Mouse (Mus musculus) thymus, adult 2 months (tissue): ENCODE data around the gene 9530077C05Rik. TPM values are rescaled to one million over a fixed set of nuclear protein-coding genes. Genes with fewer than 3 reads are reported as not detected.

Source experiments
- DNase-seq: peaks from one replicate; pipeline ENCODE4 v3.0.0; 2021
- H3K27ac ChIP-seq: fragments of 200-500 bp; 2 replicates; pipeline ENCODE4 v1.5.1; 2012; ENCODE audit warnings: low read length, control low read depth; ENCODE audit not compliant: control insufficient read depth, insufficient read depth
- H3K27me3 ChIP-seq: fragments of 200-500 bp; 2 replicates; pipeline ENCODE4 v1.6.1; 2012; ENCODE audit warnings: mild to moderate bottlenecking, low read length, moderate library complexity, mixed read lengths; ENCODE audit not compliant: control insufficient read depth, insufficient read depth
- H3K36me3 ChIP-seq: fragments of 200-500 bp; 2 replicates; pipeline ENCODE4 v1.6.1; 2012; ENCODE audit warnings: mild to moderate bottlenecking, low read length, moderate library complexity; ENCODE audit not compliant: control insufficient read depth, insufficient read depth
- H3K4me1 ChIP-seq: fragments of 200-500 bp; replicated peaks from 2 replicates; pipeline ENCODE4 v1.6.1; 2012; ENCODE audit warnings: low read length; ENCODE audit not compliant: control insufficient read depth, insufficient read depth
- H3K4me3 ChIP-seq: fragments of 200-500 bp; 2 replicates; pipeline ENCODE4 v1.5.1; 2012; ENCODE audit warnings: mild to moderate bottlenecking, low read length, control low read depth, moderate library complexity; ENCODE audit not compliant: control insufficient read depth, insufficient read depth
- CTCF ChIP-seq: fragments of 200-500 bp; IDR thresholded peaks from 2 replicates; pipeline ENCODE4 v1.5.1; 2012; ENCODE audit warnings: mild to moderate bottlenecking, control low read depth, low read length, moderate library complexity, borderline replicate concordance; ENCODE audit not compliant: control insufficient read depth, poor library complexity, insufficient read depth; ENCODE audit errors: extremely low read depth
- POLR2A ChIP-seq: fragments of 200-500 bp; IDR thresholded peaks from 2 replicates; pipeline ENCODE4 v1.6.1; 2012; ENCODE audit warnings: mild to moderate bottlenecking, low read length, control low read depth, moderate library complexity; ENCODE audit not compliant: control insufficient read depth, poor library complexity, insufficient read depth; ENCODE audit errors: extremely low read depth
- WGBS: fragments of 180-500 bp; shearing (Covaris S2); methylation state at CpG from one replicate; pipeline ENCODE4 v1.1.7; 2018; 5-methylcytosine and 5-hydroxymethylcytosine counted together
- polyA plus RNA-seq: library from polyadenylated mRNA; depleted of rRNA; stranded (reverse); fragments of >200 nt; gene quantifications from 2 replicates; pipeline ENCODE4 v1.2.3, GENCODE M21; 2012

9530077C05Rik gene
- polyA plus RNA-seq, 1 experiment: 2.1 TPM

DNA sequence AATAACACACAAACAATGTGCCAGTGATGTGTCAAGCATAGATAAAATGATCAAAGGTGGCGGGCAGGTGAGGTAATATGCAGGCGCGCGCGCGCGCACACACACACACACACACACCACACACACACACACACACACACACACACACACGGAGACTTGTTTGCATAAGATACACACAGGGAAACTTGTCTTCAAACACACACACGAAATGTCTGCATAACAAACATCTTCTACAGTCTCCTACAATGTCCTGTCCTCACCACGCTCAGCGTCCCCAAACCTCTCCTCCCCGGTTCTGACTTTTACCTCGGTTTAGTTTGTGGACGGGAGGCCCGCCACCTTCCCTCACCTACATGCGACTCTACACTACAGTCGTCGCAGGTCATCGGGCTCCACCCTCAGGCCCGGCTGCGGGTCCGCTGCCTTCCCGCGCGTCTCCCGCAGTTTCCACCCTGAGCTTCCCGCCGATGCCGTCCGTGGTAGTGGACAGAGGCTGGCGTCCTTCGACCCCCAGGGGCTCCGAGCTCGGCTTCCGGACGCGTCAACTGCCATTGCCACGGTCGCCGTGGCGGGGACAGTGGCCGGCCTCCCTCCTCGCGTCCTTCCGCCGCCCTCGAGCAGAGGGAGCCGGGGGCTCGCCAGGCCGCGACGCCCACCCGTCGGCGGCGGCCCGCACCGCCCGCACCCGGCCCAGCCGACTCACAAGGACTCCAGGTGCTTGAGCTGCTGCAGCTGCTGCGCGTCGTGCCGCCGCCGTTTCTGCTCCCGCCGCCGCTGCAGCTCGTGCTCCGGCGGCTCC is 56.3 kb downstream of the 9530077C05Rik start:
- no peaks in the 10 kb centered on the region for H3K36me3 ChIP-seq
- TF ChIP-seq POLR2A (no peak), CTCF (0 out of 2 replicates have a peak, but pooled peaks have one; percentile 23)
- peak overlapping the region; percentile 55 for H3K27ac ChIP-seq
- H3K4me3 ChIP-seq: peak overlapping the region; percentile 95
- WGBS: under 1% methylated on average over 71 of the region's 73 CpGs
- DNase-seq: peak; percentile 65
- no peaks in the 10 kb centered on the region for H3K4me1 ChIP-seq
- no peaks in the 10 kb centered on the region for H3K27me3 ChIP-seq

DNA sequence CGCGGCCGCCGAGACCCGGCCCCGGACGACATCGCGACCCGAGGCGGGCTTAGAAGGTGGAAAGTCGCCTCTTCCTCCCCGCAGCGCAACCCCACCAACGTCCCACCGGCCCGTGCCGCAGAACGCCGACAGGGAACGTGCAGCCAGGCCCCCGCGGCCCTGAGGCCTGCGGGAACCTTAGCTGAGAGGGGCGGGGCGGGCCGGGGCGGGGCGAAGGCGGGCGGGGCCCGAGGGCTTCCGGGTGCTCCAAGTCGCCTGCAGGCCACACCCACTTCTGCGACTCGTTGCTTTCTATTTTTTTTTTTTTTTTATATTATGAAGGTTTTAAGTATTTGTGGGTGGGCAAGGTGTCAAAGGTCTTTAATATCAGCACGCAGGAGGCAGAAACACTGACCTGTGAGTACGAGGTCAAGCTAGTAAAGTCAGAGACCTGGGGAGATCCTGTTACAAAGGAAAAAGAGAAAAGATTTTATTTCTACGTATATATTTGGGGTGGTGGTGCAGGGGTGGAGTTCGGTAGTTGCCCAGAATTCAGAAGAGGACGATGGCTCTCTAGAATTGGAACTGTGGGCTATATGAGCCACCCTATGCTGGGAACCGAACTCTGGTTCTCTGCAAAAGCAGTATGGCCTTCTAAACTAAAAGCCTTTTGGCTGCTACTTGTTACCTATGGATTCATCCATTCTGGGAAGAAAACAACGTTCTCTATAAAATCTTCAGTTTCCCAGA is 57.0 kb downstream of the 9530077C05Rik start:
- Histone ChIP-seq H3K36me3 (no peaks in the 10 kb centered on the region), H3K27ac (peak overlapping the region; percentile 55), H3K27me3 (no peaks in the 10 kb centered on the region), H3K4me1 (no peaks in the 10 kb centered on the region), H3K4me3 (peak overlapping the region; percentile 95)
- TF ChIP-seq CTCF (0 out of 2 replicates have a peak, but pooled peaks have one; percentile 12), POLR2A (peak; percentile 95)
- no peak for DNase-seq
- WGBS: 3% methylated on average over 43 of the region's 43 CpGs

DNA sequence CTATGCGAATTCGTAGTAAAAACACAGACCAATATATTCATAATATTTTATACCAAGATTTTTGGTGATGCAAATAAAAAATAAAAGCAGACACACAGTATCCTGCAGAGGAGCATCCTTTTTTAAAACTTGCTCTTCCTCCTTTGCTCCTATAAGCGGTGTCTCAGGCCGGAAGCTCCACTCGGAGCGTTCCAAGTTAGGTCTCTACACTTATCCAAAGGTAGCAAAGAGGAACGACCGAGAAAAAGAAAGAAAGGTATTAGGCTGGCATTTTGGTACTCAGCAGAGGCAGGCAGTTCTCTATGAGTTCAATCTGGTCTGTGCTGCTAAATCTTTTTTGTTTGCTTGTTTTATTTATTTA is 57.6 kb downstream of the 9530077C05Rik start:
- Histone ChIP-seq H3K4me1 (no peaks in the 10 kb centered on the region), H3K4me3 (no peak overlapping the region), H3K36me3 (no peaks in the 10 kb centered on the region), H3K27ac (no peak overlapping the region), H3K27me3 (no peaks in the 10 kb centered on the region)
- WGBS: 71% methylated on average over 8 of the region's 8 CpGs
- DNase-seq: no peak
- no peak for TF ChIP-seq CTCF
- no peak for TF ChIP-seq POLR2A

DNA sequence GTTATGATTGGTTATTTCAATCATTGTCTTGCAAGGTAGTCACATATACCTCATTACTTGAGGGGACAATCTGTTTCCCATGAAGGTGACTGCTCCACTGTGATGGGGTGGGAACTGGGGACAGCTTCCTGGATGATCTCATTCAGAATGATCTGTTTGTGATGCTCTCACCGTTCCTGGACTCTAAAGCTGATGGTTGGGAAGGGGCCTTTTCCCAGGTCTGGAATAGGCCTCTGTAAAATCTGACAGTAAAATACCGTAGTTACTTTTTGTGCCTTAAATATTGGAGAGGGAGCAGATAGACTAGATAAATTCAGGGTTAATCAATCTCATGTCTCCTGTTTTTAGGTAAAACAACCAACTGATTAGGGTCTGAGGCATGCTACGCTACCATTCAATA is 58.3 kb downstream of the 9530077C05Rik start, which contains the start of gene Rp9:
Gene Rp9 (minus strand): TSS at position 101 of the 400 bp plus-strand sequence.
- no peak within 1 kb of the TSS for H3K4me3 ChIP-seq
- no peak for TF ChIP-seq POLR2A
- no peak for TF ChIP-seq CTCF
- no peak for DNase-seq
- no peaks in the 10 kb centered on the region for H3K36me3 ChIP-seq
- no peaks in the 10 kb centered on the region for H3K27me3 ChIP-seq
- no peaks in the 10 kb centered on the region for H3K4me1 ChIP-seq
- 96% methylated on average over 3 of the region's 3 CpGs for WGBS
- H3K27ac ChIP-seq: 0 out of 2 replicates have a peak within 1 kb of the TSS, but pooled peaks have one; percentile 22

DNA sequence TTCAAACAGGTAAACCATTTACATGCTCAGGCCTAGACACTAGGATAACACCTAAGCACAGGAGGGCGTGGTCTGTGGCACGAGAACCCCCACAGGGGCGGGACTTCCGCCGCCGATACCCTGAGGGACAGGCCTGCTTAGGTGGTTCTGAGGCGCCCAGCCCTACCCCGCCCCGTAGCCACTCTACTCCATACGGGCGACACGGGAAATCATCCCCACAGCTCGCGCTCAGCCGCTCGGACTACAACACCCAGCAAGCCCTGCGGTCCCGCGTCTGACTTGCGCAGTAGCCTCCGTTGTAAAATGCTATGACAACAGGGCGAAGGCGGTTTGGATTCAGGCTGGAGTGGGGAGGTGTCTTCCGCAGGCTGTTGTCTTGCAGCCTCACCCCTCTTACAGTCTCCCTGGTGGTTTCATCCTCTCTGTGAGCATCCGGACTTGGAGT is 64.1 kb downstream of the 9530077C05Rik start, which contains the start of gene Bbs9:
Gene Bbs9 (plus strand): TSS at position 292 of the 445 bp plus-strand sequence.
- peak; percentile 96 for DNase-seq
- TF ChIP-seq CTCF (no peak; the same call in 1 of the 2 replicates), POLR2A (peak; percentile 55; the same call in 1 of the 2 replicates)
- H3K4me1 ChIP-seq: no peaks in the 10 kb centered on the region
- no peaks in the 10 kb centered on the region for H3K36me3 ChIP-seq
- no peaks in the 10 kb centered on the region for H3K27me3 ChIP-seq
- peak within 1 kb of the TSS; percentile 72 for H3K4me3 ChIP-seq
- WGBS: 1% methylated on average over 25 of the region's 25 CpGs
- H3K27ac ChIP-seq: peak within 1 kb of the TSS; percentile 79

DNA sequence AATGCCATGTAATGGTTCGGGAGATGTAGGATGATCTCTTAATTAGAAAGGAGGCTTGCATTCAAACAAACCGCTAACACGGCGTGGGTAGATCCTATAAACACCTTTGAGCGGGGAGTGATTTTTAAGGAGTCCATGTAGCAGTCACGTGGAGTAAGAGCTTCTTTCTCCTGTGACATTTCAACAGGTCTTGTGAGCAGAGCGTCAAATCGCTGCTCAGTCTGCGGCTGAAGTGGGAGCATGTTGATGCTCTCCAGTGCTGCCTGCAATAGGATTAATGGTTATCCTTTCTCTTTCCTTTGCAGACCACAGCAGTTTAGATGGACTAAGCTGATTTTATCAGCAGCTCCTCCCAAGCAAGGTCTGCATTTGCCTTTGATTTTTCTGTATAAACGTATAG is 65.0 kb downstream of the 9530077C05Rik start:
- 4% methylated on average over 10 of the region's 10 CpGs for WGBS
- no peak for TF ChIP-seq POLR2A
- TF ChIP-seq CTCF: no peak
- H3K4me3 ChIP-seq: peak overlapping the region; percentile 0; the same call in 1 of the 2 replicates
- H3K4me1 ChIP-seq: no peaks in the 10 kb centered on the region
- no peak overlapping the region for H3K27ac ChIP-seq
- no peaks in the 10 kb centered on the region for H3K36me3 ChIP-seq
- no peaks in the 10 kb centered on the region for H3K27me3 ChIP-seq
- peak; percentile 24 for DNase-seq
